Mouse (Mus musculus): Measurements from ENCODE around the gene Sema3f. TPM values are rescaled to one million over a fixed set of nuclear protein-coding genes. Genes with fewer than 3 reads are reported as not detected.

Gene Sema3f
- polyA plus RNA-seq (2014; fragmentation: Nextera tagmentation; extraction: Ambion mirVana): 17.0 and 18.7 TPM in 2 replicates

DNA sequence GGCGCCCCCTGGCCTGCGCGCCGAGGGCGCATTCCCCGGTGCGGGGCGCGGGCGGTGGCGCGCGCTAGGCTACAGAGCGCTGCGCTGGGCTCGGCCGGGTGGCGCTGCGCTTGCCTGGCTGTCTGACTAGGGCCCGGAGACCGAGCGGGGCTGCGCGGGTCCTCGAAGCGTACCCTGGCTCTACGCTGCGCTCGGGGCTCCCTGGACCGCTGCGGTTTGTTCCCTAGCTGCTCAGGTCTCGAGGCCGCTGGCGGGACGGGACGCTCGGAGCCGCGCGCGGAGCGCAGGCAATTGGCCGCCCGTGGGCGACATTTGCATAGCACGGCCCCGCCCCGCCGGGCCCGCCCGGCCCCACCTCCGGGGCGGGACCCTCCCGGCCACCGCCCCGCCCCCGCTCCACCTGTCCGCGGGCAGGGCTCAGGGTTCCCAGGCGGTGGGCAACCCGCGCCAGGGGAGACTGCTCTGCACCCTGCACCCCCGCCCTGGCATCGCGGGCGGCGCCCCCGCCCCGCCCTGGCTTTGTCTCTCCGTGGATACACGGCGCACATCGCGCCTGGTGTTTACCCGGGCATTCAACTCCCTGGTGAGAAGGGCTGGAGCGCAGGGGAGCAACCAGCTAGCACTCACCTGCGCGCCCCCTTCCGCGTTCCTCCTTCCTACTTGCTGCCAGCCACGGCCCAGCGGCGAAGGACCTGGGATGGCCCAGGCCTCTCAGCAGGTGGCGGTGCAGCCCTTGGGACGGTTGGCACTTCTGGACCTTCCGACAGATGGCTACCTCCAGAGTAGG, at the start of gene Sema3f:
Sema3f (minus strand) TSS at position 779 of the 787 bp plus-strand sequence.
- ATAC-seq (ENCODE audit: low read depth): peak; percentile 72
- 1% methylated on average over 39 of the region's 86 CpGs for WGBS
- Histone ChIP-seq H3K9ac (replicated peaks; ENCODE audit: low read depth, low read length) (peak within 1 kb of the TSS; percentile 88), H3K4me2 (ENCODE audit: low read depth, low read length) (peak within 1 kb of the TSS; percentile 88), H3K4me3 (ENCODE audit: low read depth, low read length) (peak within 1 kb of the TSS; percentile 79), H3K4me1 (ENCODE audit: control insufficient read depth, insufficient read depth, low read length) (peaks cover 19% of the 10 kb centered on the region), H3K36me3 (ENCODE audit: control insufficient read depth, insufficient read depth, low read length) (no peaks in the 10 kb centered on the region), H3K9me3 (ENCODE audit: control insufficient read depth, low read length) (no peaks in the 10 kb centered on the region), H3K27ac (ENCODE audit: low read depth, low read length) (peak within 1 kb of the TSS; percentile 77), H3K27me3 (ENCODE audit: control insufficient read depth, insufficient read depth, low read length) (peaks cover 3% of the 10 kb centered on the region; the same call in 1 of the 2 replicates)

GRCm38 (mm10) chr9:107759593-107759992, 49.3 kb upstream of the Sema3f start:
- WGBS: 97% methylated on average over 6 of the region's 6 CpGs
- H3K9ac ChIP-seq (replicated peaks; ENCODE audit: low read depth, low read length): no peak overlapping the region
- H3K4me1 ChIP-seq (ENCODE audit: control insufficient read depth, insufficient read depth, low read length): no peaks in the 10 kb centered on the region

GRCm38 (mm10) chr9:107750378-107750777, 40.1 kb upstream of the Sema3f start:
- Histone ChIP-seq H3K9me3 (ENCODE audit: control insufficient read depth, low read length) (no peaks in the 10 kb centered on the region), H3K4me1 (ENCODE audit: control insufficient read depth, insufficient read depth, low read length) (no peaks in the 10 kb centered on the region), H3K4me3 (ENCODE audit: low read depth, low read length) (no peak overlapping the region), H3K27ac (ENCODE audit: low read depth, low read length) (no peak overlapping the region), H3K9ac (replicated peaks; ENCODE audit: low read depth, low read length) (no peak overlapping the region), H3K36me3 (ENCODE audit: control insufficient read depth, insufficient read depth, low read length) (peaks cover 91% of the 10 kb centered on the region), H3K4me2 (ENCODE audit: low read depth, low read length) (no peak overlapping the region), H3K27me3 (ENCODE audit: control insufficient read depth, insufficient read depth, low read length) (no peaks in the 10 kb centered on the region)
- 96% methylated on average over 5 of the region's 5 CpGs for WGBS
- ATAC-seq (ENCODE audit: low read depth): no peak

More at GRCm38 (mm10) chr9:107759593-107759992, 49.3 kb upstream of the Sema3f start:
- Histone ChIP-seq H3K4me2 (ENCODE audit: low read depth, low read length) (no peak overlapping the region), H3K27me3 (ENCODE audit: control insufficient read depth, insufficient read depth, low read length) (no peaks in the 10 kb centered on the region), H3K9me3 (ENCODE audit: control insufficient read depth, low read length) (no peaks in the 10 kb centered on the region), H3K27ac (ENCODE audit: low read depth, low read length) (no peak overlapping the region), H3K4me3 (ENCODE audit: low read depth, low read length) (no peak overlapping the region), H3K36me3 (ENCODE audit: control insufficient read depth, insufficient read depth, low read length) (peaks cover 87% of the 10 kb centered on the region)
- ATAC-seq (ENCODE audit: low read depth): no peak

- no peak overlapping the region for H3K27ac ChIP-seq (ENCODE audit: low read depth, low read length)
- ATAC-seq (ENCODE audit: low read depth): no peak
- H3K36me3 ChIP-seq (ENCODE audit: control insufficient read depth, insufficient read depth, low read length): peaks cover 96% of the 10 kb centered on the region
- no peak overlapping the region for H3K4me3 ChIP-seq (ENCODE audit: low read depth, low read length)
- WGBS: 96% methylated on average over 3 of the region's 3 CpGs
- H3K27me3 ChIP-seq (ENCODE audit: control insufficient read depth, insufficient read depth, low read length): no peaks in the 10 kb centered on the region
- no peak overlapping the region for H3K9ac ChIP-seq (replicated peaks; ENCODE audit: low read depth, low read length)
- no peak overlapping the region for H3K4me2 ChIP-seq (ENCODE audit: low read depth, low read length)
- no peaks in the 10 kb centered on the region for H3K9me3 ChIP-seq (ENCODE audit: control insufficient read depth, low read length)
- no peaks in the 10 kb centered on the region for H3K4me1 ChIP-seq (ENCODE audit: control insufficient read depth, insufficient read depth, low read length)
Measured at GRCm38 (mm10) chr9:107748063-107748462, 37.8 kb upstream of the Sema3f start.

DNA sequence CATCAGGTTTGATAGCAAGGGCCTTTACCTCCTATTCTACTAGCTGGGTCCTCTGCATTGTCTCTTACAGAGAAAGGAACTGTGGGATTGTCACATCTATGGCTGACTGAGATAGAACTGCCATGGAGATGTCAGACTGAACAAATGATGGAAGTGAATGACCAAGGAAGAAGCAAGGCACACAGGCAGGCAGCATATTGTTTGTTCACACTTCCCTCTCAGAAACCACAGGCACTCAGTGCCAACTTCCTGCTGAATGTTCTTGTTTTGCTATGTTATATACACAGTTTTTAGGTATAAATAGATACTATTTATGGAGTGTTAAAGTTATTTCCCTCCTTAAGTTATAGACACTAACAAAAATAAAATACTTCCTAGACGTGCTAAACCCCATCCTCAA, 37.0 kb upstream of the Sema3f start:
- Histone ChIP-seq H3K9me3 (ENCODE audit: control insufficient read depth, low read length) (no peaks in the 10 kb centered on the region), H3K4me2 (ENCODE audit: low read depth, low read length) (no peak overlapping the region), H3K4me1 (ENCODE audit: control insufficient read depth, insufficient read depth, low read length) (no peaks in the 10 kb centered on the region), H3K4me3 (ENCODE audit: low read depth, low read length) (no peak overlapping the region), H3K36me3 (ENCODE audit: control insufficient read depth, insufficient read depth, low read length) (peaks cover 97% of the 10 kb centered on the region), H3K27me3 (ENCODE audit: control insufficient read depth, insufficient read depth, low read length) (no peaks in the 10 kb centered on the region), H3K27ac (ENCODE audit: low read depth, low read length) (no peak overlapping the region), H3K9ac (replicated peaks; ENCODE audit: low read depth, low read length) (no peak overlapping the region)
- 95% methylated on average over 1 of the region's 1 CpGs for WGBS
- no peak for ATAC-seq (ENCODE audit: low read depth)

DNA sequence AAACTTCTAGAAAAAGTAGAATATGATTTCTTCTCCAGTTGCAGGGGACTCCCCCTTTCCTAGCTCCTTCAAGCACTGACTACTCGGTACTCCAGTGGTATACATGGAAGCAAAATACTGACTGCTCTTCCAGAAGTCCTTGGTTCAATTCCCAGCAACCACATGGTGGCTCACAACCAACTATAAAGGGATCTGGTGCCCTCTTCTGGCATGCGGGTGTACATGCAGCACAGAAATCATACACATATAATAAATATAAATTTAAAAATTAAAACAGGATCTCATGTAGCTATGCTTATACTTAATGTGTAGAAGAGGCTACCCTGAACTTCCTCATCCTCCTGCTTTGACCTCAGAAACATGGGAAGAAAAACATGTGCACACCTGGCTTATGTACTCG, 36.4 kb upstream of the Sema3f start:
- H3K9ac ChIP-seq (replicated peaks; ENCODE audit: low read depth, low read length): no peak overlapping the region
- no peaks in the 10 kb centered on the region for H3K9me3 ChIP-seq (ENCODE audit: control insufficient read depth, low read length)
- peaks cover 97% of the 10 kb centered on the region for H3K36me3 ChIP-seq (ENCODE audit: control insufficient read depth, insufficient read depth, low read length)
- H3K4me2 ChIP-seq (ENCODE audit: low read depth, low read length): no peak overlapping the region
- no peak for ATAC-seq (ENCODE audit: low read depth)
- no peak overlapping the region for H3K4me3 ChIP-seq (ENCODE audit: low read depth, low read length)
- WGBS: 91% methylated on average over 3 of the region's 3 CpGs
- H3K27me3 ChIP-seq (ENCODE audit: control insufficient read depth, insufficient read depth, low read length): no peaks in the 10 kb centered on the region
- no peak overlapping the region for H3K27ac ChIP-seq (ENCODE audit: low read depth, low read length)
- H3K4me1 ChIP-seq (ENCODE audit: control insufficient read depth, insufficient read depth, low read length): no peaks in the 10 kb centered on the region

- H3K9me3 ChIP-seq (ENCODE audit: control insufficient read depth, low read length): no peaks in the 10 kb centered on the region
- no peak overlapping the region for H3K4me3 ChIP-seq (ENCODE audit: low read depth, low read length)
- no peak overlapping the region for H3K27ac ChIP-seq (ENCODE audit: low read depth, low read length)
- no peaks in the 10 kb centered on the region for H3K4me1 ChIP-seq (ENCODE audit: control insufficient read depth, insufficient read depth, low read length)
- peaks cover 97% of the 10 kb centered on the region for H3K36me3 ChIP-seq (ENCODE audit: control insufficient read depth, insufficient read depth, low read length)
- WGBS: 94% methylated on average over 6 of the region's 6 CpGs
- H3K27me3 ChIP-seq (ENCODE audit: control insufficient read depth, insufficient read depth, low read length): no peaks in the 10 kb centered on the region
- ATAC-seq (ENCODE audit: low read depth): no peak
- no peak overlapping the region for H3K9ac ChIP-seq (replicated peaks; ENCODE audit: low read depth, low read length)
- no peak overlapping the region for H3K4me2 ChIP-seq (ENCODE audit: low read depth, low read length)
Measured at GRCm38 (mm10) chr9:107744061-107744460, 33.8 kb upstream of the Sema3f start.

DNA sequence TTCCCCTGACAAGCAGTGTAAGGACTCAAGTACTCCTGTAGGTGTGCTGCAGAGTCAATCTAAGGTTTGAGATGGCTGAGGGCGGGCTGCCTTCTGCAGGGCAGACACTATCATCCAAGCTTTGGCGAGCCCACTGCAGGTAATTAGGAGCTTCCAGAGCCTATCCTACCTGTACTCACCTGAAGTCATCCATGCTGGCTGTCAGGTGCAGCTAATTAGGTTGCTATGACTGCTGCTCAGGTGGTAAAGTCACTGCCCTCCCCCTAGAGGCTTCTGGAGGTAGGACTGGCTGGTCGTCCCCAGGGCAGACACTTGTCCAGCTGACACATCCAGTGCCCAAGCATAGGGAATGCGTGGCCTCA, 28.5 kb upstream of the Sema3f start:
- ATAC-seq (ENCODE audit: low read depth): peak; percentile 29
- no peaks in the 10 kb centered on the region for H3K9me3 ChIP-seq (ENCODE audit: control insufficient read depth, low read length)
- 59% methylated on average over 4 of the region's 4 CpGs for WGBS
- peaks cover 52% of the 10 kb centered on the region for H3K36me3 ChIP-seq (ENCODE audit: control insufficient read depth, insufficient read depth, low read length)
- peaks cover 20% of the 10 kb centered on the region for H3K4me1 ChIP-seq (ENCODE audit: control insufficient read depth, insufficient read depth, low read length)
- H3K4me2 ChIP-seq (ENCODE audit: low read depth, low read length): no peak overlapping the region
- peak overlapping the region; percentile 28; the same call in 1 of the 2 replicates for H3K27ac ChIP-seq (ENCODE audit: low read depth, low read length)
- H3K9ac ChIP-seq (replicated peaks; ENCODE audit: low read depth, low read length): no peak overlapping the region
- H3K27me3 ChIP-seq (ENCODE audit: control insufficient read depth, insufficient read depth, low read length): no peaks in the 10 kb centered on the region
- H3K4me3 ChIP-seq (ENCODE audit: low read depth, low read length): no peak overlapping the region

DNA sequence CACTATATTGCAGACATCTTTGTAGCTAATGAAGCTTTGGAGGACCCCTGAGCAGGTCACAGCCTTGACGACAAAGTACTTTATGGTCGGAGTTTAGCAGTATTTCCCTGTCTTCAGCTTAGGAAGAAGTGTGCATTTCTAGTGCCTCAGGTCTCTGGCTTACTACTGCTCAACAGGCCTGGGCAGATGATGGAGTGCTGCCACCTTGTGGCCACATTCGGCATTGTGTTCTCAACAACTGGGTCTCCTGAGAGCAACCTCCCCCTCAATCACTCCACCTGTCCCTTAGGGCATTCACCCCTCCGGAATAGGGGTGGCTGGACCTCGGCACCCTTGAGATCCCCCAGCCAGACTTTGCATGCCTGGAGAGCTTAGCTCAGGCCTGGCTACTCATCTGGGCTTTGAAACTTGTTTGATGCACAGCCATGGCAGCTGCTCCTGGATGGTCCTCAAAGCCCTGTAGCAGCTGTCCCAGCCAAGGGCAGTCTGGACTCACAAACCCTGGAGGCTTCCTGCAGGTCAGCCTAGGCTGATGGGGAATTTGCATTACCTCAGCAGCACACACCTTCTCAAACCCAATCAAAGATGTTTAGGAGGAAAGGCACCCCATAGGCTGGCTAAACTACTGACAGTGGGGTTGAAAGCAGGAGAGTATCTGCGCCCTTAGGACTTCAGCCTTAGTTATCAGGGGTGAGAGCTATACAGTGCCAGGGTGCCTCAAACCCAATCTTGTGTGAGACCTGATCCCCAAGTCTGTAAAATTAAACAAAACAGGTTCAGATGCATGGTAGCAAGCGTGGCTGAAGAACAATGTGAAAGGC, 28.0 kb upstream of the Sema3f start:
- Histone ChIP-seq H3K4me1 (ENCODE audit: control insufficient read depth, insufficient read depth, low read length) (peaks cover 20% of the 10 kb centered on the region), H3K27me3 (ENCODE audit: control insufficient read depth, insufficient read depth, low read length) (no peaks in the 10 kb centered on the region), H3K9me3 (ENCODE audit: control insufficient read depth, low read length) (no peaks in the 10 kb centered on the region), H3K36me3 (ENCODE audit: control insufficient read depth, insufficient read depth, low read length) (peaks cover 46% of the 10 kb centered on the region), H3K4me3 (ENCODE audit: low read depth, low read length) (no peak overlapping the region), H3K4me2 (ENCODE audit: low read depth, low read length) (no peak overlapping the region), H3K27ac (ENCODE audit: low read depth, low read length) (peak overlapping the region; percentile 12; the same call in 1 of the 2 replicates), H3K9ac (replicated peaks; ENCODE audit: low read depth, low read length) (no peak overlapping the region)
- ATAC-seq (ENCODE audit: low read depth): peak; percentile 74
- 19% methylated on average over 7 of the region's 7 CpGs for WGBS
